Mouse (Mus musculus): ENCODE measurements around the gene Cnih3.
A peak's percentile ranks its signal among the peaks of the same experiment; 100 is the strongest.

Gene Cnih3

DNA sequence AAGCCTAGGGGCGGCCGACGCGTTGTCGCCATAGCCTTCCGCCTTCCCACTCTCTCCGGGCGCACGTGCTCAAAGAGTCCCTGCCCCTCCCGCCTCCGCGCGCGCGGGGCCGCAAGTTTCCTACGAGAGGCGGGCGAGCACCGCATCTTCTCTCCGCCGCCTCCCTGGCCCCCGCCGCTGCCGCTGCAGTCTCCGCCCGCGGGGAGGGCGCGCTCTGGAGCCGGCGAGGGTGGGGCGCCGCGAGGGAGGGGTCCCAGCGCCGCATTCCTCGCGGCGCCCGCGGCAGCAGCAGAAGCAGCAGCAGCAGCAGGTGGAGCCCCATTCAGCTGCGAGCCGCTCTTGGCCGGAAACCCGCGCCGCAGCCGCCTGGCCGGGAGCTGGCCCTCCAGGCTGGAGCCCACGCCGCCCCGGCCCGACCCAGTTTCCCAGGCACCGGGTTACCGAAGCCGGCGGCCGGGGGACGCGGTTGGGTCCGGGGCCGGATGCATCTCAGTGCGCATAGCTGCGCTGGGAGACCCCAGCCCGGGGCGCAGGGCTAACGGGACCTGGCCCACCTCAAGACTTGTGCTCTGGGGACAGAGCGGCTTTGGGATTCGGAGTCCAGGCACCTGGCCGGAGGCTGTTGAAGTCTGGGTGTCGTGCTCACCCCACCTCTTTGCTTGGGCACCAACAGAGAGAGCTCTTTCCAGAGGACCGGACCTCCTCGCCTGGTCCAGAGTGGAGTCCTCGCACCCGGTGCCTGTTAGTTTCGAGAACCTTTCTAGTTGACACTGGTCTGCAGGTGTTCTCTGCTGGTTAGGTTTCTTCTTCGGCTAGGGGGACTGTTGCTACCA, at the start of gene Cnih3:
Cnih3 (plus strand) TSS at position 262 of the 833 bp plus-strand sequence.
- DNase-seq (ENCODE audit: low spot score), result peak; percentile 7

GRCm38 (mm10) chr1:181307981-181308380, 44.4 kb upstream of the Cnih3 start:
- DNase-seq (ENCODE audit: low spot score), result peak; percentile 54

DNA sequence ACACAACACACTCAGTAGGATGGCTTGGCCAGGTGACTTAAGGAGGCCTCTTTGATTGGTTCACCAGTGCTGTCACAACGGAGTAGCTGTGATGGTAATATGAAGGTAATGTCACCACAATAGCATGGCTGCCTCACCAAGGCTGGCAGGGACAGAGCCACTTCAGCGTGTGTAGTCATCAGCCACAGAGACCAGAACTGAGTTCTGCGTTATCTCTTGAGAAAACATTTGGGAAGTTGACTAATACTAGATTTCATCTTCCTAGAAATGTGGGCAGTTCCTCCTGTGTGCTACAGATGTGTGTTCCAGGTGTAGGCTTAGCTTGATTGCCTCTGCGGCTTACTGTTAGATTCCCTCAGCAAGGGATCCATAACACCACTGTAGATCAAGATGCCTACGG, 41.7 kb upstream of the Cnih3 start:
- DNase-seq (ENCODE audit: low spot score), result no peak

DNA sequence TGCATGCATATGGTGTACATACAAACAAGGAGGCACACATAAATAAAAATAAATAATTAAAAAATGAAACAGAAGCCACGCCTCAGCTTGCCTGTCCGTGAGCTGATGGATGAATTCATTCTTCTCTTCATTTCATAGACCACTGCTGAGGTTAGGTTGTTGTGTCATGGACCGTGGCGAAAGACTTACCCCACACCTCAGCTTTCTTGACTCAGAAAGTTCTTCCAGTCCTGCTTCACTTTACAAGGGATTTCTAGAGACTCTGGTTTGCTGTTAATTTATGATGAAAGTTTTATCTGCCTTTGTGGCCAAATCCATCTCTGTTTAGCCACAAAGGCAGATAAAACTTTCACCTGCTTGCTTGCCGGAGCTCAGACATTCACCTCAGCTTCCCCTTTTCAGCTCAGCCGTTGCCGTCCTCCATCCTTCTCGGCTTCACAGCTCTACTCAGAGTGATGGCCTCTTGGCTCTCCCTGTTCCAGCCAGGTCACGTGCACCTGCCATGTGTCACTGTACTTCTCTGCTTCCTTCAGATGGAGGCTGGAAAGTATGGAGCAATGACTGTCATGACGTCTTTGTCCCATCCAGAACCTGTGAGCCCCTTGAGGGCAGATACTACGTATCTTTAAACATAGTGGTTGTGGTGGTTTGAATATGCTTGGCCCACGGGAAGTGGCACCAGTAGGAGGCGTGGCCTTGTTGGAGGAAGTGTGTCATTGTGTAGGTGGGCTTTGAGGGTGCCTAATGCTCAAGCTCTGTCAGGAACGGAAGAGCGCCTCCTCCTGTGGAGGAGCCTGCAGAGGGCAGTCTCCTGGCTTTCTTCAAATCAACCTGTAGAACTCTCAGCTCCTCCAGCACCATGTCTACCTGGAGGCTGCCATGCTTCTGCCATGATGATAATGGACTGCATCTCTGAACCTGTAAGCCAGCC, 40.0 kb upstream of the Cnih3 start:
- DNase-seq (ENCODE audit: low spot score), result no peak

- DNase-seq (ENCODE audit: low spot score), result no peak
Observed at GRCm38 (mm10) chr1:181313046-181313415, 39.4 kb upstream of the Cnih3 start.

GRCm38 (mm10) chr1:181314301-181314700, 38.1 kb upstream of the Cnih3 start:
- DNase-seq (ENCODE audit: low spot score), result no peak

DNA sequence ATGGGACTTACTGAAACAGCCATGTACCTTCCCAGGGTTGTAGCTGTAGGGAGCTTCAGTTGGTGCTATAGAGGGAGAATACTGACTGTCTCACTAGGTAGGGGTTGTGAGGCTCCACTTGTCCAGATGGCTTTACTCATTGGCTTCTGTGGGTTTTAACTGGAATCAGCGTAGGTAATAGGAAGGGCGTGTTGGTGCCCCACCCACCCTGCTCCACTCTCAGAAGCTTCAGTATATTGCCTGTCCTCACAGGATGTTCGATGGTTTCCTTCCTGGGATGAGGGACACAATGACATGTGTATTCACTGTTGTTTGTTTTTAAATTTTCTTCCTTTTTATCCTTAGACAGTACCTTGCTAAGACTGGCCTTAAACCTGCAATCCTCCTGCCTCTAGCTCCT, 37.1 kb upstream of the Cnih3 start:
- DNase-seq (ENCODE audit: low spot score), result no peak

GRCm38 (mm10) chr1:181316571-181316970, 35.9 kb upstream of the Cnih3 start:
- DNase-seq (ENCODE audit: low spot score), result no peak

DNA sequence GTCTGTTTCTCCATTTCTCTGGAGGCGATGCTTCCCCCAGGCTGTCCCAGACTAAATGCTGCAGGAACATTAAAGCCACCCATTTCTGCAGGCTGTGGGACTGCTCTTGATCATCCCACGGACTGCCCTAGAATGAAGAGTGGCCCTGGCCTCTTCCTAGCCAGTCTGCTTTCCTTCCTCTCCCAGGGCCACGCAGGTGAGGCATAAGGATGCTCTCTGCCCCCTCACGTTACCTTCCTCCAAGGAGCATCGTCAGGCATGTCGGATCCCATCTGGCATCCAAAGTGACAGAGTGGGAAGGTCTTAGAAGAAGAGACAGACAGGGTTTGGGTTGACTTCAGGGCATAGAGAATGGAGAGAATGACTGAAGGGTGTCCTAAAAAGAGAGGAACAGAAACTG, 33.0 kb upstream of the Cnih3 start:
- DNase-seq (ENCODE audit: low spot score), result no peak

DNA sequence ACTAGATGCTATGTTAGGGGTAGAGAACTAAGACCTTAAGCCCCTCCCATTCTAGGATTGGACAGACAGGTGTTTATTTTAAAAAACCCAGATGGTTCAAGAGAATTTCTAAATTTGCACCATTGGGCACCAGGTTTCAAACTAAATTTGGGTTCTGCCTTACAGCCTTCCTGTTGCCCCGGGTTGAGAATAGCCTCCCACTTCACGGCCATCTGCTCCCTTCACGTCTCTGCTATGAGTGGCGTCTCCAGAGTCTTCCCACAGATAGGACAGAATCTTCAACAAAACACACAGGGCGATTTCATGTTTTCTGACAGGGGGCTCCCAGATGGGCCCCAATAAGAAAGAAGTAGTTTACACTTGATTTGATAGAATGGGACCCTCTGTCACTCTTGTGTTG, 31.3 kb upstream of the Cnih3 start:
- DNase-seq (ENCODE audit: low spot score), result no peak

DNA sequence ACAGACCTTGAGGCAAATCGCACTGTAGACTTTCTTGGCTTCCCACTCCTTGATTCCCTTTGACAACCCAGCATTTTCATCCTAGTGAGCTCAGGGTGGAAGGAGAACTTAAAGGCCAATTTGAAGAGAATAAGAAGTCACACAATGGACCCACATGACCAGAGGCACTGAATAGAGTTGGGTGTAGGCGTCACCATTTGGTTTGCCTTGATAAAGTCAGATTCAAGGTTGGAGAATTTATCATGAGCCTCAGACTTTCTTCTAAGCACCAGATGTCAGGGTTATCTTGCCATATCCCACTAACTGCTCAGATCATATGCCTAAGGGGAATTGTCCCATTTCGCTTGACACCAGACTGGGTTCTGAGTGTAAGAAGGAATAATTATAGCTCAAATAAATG, 29.3 kb upstream of the Cnih3 start:
- no peak for DNase-seq (ENCODE audit: low spot score)

DNA sequence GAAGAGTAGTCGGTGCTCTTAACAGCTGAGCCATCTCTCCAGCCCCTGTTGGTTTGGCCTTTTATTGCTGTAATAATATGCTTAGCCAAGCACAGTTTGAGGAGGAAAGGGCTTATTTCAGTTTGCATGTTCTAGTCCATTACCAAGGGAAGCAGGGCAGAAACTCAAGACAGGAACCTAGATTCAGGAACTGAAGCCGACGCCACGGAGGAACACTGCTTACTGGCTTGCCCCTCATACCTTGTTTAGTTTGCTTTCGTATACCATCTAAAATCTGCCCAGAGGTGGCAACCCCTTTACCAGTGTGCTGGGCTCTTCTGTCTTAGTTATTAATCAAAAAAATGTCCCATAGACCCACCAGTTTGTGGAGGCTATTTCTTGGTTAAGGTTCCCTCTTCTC, 25.3 kb upstream of the Cnih3 start:
- no peak for DNase-seq (ENCODE audit: low spot score)

- DNase-seq (ENCODE audit: low spot score), result no peak
Observed at GRCm38 (mm10) chr1:181327636-181328420, 24.6 kb upstream of the Cnih3 start.

DNA sequence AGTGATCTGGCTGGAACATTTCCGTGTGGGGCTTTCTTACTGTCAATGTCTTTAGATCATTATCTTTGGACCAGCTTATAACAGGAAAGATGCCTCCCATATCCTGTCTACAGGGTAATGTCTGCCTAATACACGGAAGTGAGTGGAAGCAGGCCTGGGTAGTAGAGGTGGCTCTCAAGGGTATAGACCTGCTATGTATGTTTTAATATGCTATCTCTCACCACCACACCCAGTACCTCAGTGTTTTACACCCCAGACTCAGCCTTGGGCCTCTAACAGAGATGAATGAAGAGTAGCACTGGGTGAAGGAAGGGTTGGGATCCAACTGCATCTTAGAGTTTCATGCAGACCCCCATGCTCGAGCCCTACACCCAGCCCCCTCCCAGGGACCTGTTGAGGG, 23.3 kb upstream of the Cnih3 start:
- no peak for DNase-seq (ENCODE audit: low spot score)

- DNase-seq (ENCODE audit: low spot score), result no peak
Observed at GRCm38 (mm10) chr1:181332597-181332996, 19.8 kb upstream of the Cnih3 start.

- no peak for DNase-seq (ENCODE audit: low spot score)
Observed at GRCm38 (mm10) chr1:181334329-181335018, 18.0 kb upstream of the Cnih3 start.

DNA sequence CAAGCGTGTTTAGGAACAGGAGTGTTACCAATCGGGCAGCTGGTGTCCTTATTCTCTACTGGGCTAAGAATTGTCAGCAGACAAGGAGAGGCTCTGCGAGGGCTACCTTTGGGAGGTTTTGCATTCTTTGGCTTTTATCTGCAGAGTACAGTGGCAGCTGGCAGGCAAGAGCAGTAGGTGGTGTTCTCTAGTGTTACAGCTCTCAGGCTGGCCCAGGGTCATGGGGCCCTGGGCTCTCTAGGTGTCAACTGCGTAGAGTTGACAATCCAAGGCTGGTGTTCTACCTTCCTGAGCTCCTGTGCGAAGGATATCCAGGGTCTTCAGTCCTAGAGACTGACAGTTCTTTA, 17.4 kb upstream of the Cnih3 start:
- no peak for DNase-seq (ENCODE audit: low spot score)

GRCm38 (mm10) chr1:181335388-181335787, 17.0 kb upstream of the Cnih3 start:
- no peak for DNase-seq (ENCODE audit: low spot score)

DNA sequence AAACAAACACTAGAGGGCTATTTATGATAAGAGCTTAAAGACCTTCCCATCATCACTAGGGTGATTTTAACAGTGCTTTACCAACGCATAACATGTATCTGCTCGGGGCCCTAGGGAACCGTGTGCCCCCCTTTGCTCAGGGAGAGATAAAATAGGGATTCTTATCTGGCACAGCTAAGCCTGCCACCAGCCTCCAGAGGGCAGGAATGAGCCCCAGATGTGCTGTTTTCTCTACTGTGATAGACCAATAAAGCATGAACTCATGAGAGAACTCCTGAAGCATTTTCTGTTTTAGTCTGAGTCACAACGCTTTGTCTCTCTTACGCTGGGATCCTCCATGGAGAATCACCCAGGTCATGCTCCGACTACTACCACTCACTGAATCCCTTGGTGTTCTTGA, 15.6 kb upstream of the Cnih3 start:
- no peak for DNase-seq (ENCODE audit: low spot score)

DNA sequence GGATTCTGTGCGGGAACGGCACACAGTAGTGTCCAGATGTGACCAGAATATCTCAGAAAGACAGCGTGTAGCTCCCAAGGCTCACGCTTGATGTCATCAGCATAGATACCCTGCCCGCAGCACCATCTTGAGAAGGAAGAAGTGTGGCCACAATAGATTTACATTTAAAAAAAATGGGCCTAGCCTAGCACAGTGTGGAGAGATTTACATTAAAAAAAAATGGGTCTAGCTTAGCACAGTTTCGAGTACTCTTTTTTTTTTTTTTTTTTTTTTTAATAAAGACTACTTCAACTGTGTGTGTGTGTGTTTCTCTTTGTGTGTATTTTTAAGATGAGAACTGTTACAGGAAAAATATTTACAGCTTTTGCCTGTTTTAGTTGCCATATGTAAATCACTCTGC, 13.3 kb upstream of the Cnih3 start:
- DNase-seq (ENCODE audit: low spot score), result no peak

DNA sequence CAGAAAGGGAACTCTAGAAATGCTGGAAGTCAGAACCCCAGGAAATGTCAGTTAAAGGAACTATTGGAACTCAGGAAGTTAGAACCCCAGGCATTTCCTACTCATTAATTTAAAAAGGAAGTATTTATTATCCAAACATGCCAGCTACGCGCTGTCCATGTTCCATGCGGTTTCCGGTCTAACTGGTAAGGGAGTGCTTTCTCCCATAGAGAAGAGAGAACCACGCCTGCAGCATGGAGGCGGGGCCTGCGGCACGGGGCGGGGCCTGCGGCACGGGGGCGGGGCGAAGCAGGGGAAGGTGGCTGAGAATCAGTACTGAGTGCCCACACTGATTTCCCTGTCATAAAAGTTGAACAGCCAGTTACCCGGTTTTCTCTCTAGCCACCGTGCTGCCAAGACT, 6.9 kb upstream of the Cnih3 start:
- DNase-seq (ENCODE audit: low spot score), result no peak

DNA sequence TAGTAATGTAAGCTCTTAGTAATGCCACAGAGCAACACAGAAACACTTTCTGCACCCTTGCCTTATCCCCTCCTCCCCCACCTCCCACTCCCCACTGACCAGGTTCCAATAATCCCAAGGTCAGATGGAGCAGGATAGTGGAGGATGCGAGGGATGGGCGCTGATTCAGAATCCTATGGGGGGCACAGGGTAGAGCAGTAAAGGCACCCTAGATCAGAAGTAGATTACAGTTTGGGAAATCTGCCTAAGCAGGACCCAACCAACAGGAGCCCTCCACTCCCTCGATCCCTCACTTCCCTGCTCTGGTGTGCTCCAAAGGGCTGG, 423 bp upstream of the Cnih3 start:
- DNase-seq (ENCODE audit: low spot score), result no peak

All from ovary, adult 18-20 months (tissue).